Mouse (Mus musculus) monocyte, adult 5-6 weeks (primary cell): ENCODE data around the gene Tbc1d8. TPM values are rescaled to one million over a fixed set of nuclear protein-coding genes. Genes with fewer than 3 reads are reported as not detected.

Source experiments
- ATAC-seq: fragments of 153-309, 156-312 bp; replicated peaks from 2 replicates; pipeline ENCODE4 v1.8.0; 2017; ENCODE audit warnings: mild to moderate bottlenecking; ENCODE audit not compliant: low TSS enrichment, insufficient number of reproducible peaks, severe bottlenecking, poor library complexity, low FRiP score
- total RNA-seq: library from RNA; stranded (forward); fragments of 200-1000, 200-491, 200-594 nt; gene quantifications from 3 replicates; pipeline ENCODE4 v1.2.3, GENCODE M21; 2017

Gene Tbc1d8
- 39.0 to 79.2 TPM (median 41.9 TPM) in 3 replicates for total RNA-seq

DNA sequence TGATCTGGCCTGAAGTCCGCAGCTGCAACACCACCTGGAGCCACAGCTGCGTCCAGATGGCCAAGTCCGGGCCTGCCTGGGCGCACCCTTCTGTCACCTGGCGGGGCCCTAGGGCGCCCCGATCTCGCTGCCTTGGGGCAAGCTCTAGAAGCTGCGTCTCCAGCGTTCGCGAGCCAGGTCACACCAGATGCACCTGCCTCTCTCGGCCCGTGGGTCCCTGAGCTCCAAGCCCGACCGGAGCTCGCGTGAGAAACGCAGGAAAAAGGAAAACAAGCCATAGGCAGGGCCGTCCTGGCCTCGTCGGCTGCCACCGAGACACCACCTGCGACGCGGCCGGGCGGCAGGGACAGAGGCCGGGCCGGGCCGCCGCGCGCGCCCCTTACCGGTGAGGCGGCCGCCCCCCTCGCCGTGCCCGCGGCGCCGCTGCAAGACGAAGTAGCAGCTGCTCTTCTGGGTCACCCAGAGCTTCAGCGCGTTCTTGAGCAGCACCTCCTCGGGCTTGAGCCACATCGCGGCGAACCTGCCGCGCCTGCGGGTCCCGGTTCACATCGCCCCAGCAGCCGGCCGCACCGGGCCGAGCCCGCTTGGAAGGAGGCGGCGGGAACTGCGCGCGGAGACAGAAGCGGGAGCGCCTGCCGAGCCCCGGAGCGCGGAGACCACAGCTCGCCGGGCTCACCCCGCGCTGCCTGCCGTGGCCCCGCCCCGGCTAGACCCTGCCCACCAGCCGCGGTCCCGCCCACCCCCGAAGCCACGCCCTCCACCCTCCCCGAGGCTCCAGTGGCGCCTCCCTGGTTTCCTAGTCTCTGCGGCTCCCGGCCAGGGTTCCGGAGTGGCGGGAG, at the start of gene Tbc1d8:
Tbc1d8 (minus strand) TSS at position 699 of the 839 bp plus-strand sequence.
- ATAC-seq, result peak; percentile 61

GRCm38 (mm10) chr1:39528319-39528718, 49.8 kb upstream of the Tbc1d8 start:
- no peak for ATAC-seq

DNA sequence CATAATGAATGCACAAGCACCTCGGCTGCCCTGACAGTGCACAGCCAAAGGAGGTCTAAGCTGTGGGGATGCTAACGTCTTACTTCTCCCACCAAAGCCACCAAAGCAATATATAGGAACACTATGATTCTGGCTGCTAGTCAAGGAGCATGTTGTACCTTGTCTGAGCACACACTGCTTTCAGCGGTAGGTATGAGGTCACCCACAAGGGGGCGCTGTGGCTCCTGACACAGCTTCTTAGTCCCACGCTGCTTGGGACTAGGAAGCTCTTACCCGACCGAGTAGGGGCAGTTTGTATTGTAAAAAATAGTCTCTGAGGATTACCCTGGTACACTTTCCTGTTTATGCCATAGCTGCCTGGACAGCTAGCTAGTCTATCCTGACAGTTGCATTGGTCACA, 48.9 kb upstream of the Tbc1d8 start:
- peak; percentile 55 for ATAC-seq

DNA sequence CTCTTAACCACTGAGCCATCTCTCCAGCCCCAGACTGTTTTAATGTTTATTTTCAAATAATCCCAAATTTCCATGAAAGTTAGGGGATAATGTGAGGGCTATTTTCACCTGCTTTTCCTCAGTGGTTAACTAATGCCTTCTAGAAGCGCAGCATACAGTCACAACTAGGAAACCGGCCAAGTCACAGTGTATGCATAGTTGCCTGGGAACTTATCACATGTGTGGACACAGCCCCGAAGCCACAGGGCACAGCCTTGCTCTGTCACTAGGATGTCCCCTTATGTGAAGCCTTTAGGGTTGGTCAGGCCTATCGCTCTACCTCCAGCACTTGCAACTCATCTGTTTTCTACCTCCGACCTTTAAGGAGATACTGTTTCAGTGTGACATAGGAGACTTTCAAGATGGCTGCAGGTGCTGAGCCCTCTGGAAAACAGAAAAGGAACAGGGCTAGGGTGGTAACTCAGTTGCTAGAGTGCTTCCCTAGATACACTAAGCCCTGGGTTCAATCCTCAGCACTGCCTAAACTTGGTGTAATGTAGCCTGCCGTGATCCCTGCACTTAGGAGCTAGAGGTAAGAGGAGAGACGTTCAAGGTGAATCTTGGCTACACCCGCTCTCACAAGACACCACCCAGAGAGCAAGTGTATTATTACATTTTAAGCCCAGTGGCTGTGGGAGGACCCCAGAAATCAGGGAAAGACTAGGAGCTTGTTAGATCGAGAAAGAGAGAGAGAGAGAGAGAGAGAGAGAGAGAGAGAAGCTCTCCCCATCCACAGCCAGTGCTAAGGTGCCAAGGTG, 48.0 kb upstream of the Tbc1d8 start:
- ATAC-seq, result no peak

DNA sequence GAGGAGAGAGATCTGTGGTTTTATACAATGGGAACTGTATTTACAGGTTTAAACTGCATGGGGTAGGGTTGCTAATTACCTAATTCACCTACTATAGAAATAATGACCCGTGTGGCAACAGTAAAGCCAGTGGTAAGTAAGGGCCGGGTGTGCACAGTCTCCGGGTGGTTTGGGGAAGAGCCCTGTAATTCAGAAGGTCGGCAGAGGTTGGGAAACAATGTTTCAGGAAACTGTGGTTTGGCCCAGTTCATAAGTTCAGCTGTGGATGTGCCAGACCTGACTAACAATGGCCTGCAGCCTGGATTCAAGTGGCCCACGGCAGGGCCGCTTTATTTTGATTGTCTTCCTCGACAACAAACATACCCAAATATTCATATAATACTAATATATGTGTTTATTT, 47.2 kb upstream of the Tbc1d8 start:
- peak; percentile 81 for ATAC-seq

DNA sequence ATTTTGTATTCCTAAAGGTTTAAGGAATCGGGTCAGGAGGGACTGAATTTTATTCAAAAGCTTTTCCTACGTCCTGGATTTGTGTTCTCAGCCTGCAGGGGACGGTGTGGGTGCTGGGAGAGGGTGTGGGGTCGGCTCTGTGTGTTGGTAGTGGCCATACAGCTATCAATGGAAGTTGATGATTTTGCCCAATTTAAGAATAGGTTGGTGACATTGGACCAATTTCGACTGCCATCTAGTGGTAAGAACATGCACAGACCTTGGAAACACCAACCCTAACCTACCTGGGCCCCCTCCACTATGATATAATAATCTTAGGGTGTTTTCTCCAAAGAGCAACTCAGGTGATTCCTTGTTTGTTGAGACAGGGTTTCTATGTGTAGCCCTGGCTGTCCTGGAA, 44.0 kb upstream of the Tbc1d8 start:
- peak; percentile 32; the same call in 1 of the 2 replicates for ATAC-seq

GRCm38 (mm10) chr1:39521326-39521725, 42.8 kb upstream of the Tbc1d8 start:
- no peak for ATAC-seq

DNA sequence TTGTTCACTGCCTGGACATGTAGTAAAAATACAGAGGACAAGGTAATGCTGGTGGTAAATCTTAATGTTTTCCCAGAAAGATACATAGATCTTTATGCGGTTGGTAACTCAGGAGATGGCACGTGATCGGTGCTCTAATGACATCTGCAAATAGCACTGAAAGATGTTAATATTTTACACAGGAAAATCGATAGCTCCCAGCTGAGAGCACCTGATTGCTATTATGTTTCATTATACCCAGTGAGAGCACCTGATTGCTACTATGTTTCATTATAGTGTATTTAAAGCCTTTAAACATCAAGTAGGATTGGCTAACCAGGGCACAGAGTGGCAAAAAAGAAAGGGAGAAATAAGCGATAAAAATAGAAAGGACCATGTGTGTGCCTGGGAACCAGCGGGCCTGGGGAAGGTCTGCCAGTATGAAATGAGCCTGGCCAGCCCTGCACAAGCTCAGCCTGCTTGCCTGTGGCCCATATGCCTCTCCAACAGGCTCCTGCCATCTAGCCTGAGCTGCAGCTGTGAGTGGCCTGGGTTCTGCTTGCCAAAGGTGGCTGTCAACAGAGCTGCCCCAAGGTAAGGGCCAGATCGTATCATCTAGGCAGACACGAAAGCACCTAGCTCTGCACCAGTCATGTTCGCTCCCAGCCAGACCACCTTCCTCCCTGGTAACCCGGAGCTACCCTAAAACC, 36.9 kb upstream of the Tbc1d8 start:
- no peak for ATAC-seq

GRCm38 (mm10) chr1:39512183-39512582, 33.6 kb upstream of the Tbc1d8 start:
- ATAC-seq, result no peak

DNA sequence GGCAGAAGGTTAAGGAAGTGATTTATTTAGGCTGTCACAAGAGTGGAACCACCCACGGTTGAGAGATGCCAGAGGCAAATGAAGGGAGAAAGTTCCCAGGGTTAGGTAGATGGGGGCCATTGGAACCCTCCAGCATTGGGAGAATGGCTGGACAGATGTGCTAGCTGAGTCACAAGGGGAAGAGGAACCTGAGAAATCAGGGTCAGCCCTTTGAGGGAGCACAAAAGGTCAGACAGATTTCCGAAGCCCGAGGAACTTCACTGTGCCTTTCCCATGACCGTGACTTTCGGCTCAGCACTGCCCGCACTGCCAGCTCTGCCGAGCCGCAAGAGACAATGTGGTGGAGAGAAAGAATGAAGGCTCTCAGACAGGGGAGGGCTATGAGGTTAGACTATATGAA, 33.2 kb upstream of the Tbc1d8 start:
- peak; percentile 77 for ATAC-seq

DNA sequence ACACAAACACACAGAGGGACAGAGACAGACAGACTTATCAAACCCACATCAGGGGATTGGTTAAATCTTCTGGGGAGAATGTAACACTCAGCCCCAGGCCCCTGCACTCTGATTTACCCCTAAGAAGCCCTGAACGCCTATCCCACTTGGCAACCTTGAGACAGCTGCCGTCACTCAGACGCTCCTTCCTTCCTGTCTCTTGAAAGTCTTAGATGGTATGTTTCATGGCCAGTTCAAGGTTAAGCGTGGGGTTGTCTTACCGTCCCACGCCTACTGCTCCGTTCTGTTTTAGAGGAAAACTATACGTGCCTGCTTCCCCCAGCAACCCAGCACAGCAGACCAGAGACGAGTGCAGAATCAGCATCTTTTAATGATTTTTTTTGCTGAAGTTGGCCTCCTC, 27.0 kb upstream of the Tbc1d8 start:
- ATAC-seq, result no peak

DNA sequence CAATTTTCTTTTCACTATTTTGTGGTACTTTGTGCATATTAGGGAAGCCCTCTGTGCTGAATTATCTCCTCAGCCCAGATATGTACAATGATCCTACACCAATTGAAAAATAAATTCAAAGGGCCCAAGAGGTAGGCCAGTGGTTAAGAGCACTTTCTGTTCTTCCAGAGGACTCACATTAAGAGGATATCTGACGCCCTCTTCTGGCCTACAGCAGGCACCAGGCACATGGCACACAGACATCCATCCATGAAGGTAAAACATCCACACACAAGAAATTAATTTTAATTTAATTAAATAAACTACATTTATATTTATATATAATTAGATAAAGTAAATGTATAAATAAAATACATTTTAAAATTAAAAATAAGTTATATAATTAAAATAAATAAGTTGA, 25.7 kb upstream of the Tbc1d8 start:
- ATAC-seq, result 0 out of 2 replicates have a peak, but pooled peaks have one; percentile 17

- peak; percentile 93 for ATAC-seq
Observed at GRCm38 (mm10) chr1:39502817-39503633, 24.5 kb upstream of the Tbc1d8 start.

DNA sequence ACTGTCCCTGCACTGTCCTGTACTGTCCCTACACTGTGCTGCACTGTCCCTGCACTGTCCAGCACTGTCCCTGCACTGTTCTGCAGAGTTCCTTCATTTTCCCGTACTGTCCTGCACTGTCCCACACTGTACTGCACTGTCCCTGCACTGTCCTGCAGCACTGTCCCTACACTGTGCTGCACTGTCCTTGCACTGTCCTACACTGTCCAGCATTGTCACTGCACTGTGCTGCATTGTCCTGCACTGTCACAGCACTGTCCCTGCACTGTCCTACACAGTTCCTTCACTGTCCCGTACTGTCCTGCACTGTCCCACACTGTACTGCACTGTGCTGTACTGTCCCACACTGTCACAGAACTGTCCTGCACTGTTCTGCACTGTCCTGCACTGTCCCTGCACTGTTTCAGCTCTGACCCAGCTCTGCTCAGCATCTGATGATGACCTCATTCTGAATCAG, 21.0 kb upstream of the Tbc1d8 start:
- no peak for ATAC-seq

DNA sequence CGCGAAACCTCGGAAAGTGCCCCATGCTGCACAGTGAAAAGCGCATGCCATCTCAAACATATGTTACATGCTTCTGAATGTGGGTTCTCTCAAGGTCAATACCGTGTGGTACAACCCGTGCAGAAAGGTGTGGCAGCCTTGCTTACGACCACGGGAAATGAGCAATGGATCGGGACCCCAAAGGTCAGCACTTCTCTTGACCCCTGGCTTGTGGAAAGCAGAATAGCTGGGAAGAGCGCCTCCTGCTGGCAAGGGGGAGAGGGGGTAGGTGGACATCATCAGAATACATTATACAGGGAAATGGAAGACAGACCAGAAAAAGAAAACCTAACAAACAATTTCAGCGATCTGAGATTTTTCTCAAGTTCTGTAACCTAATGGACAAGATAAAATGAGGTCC, 19.2 kb upstream of the Tbc1d8 start:
- no peak for ATAC-seq

DNA sequence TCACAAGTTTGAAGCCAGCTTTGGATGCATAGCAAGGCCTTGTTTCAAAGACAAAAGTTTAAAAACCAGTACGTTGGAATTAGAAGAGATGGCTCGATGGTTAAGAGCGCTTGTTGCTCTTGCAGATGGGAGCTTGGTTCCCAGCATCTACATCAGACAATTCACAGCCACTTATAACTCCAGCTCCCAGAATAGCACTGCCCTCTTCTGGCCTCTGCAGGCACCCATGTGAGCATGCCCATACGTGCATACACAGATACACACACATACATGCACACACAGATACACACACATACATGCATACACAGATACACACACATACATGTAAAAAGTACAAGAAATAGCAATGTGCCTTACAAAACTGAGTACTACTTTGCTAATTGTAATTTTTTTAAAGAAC, 18.4 kb upstream of the Tbc1d8 start:
- ATAC-seq, result no peak

GRCm38 (mm10) chr1:39493664-39494063, 15.1 kb upstream of the Tbc1d8 start:
- no peak for ATAC-seq

- ATAC-seq, result peak; percentile 77
Observed at GRCm38 (mm10) chr1:39493165-39493564, 14.6 kb upstream of the Tbc1d8 start.
